Mouse (Mus musculus) fat pad, adult 2 months (tissue): ENCODE results near the gene Prkaa1.
"Not testable (repeated sequence)": the region's sequence is repeated elsewhere in the genome, so short reads cannot be mapped to it uniquely, and the experiment has no call there.

Experiments used
- DNase-seq: peaks from one replicate; pipeline ENCODE4 v3.0.0-alpha.2; 2011; ENCODE audit warnings: low read depth, low spot score; ENCODE audit errors: extremely low read depth

Gene Prkaa1

GRCm38 (mm10) chr15:5165121-5165773 lies 21.6 kb downstream of the Prkaa1 start:
- no peak for DNase-seq

- no peak for DNase-seq
Measured at GRCm38 (mm10) chr15:5173217-5173820, 29.7 kb downstream of the Prkaa1 start.

- no peak for DNase-seq
Measured at GRCm38 (mm10) chr15:5184668-5185330, 41.1 kb downstream of the Prkaa1 start.

- DNase-seq: no peak
Measured at GRCm38 (mm10) chr15:5185366-5186292, 42.0 kb downstream of the Prkaa1 start, which contains the start of gene Ttc33. Gene Ttc33 (plus strand): TSS chr15:5185525.

- no peak for DNase-seq
Measured at GRCm38 (mm10) chr15:5186293-5186675, 42.6 kb downstream of the Prkaa1 start.

- no peak for DNase-seq
Measured at GRCm38 (mm10) chr15:5187116-5187515, 43.5 kb downstream of the Prkaa1 start.

- DNase-seq: no peak
Measured at GRCm38 (mm10) chr15:5188029-5188428, 44.4 kb downstream of the Prkaa1 start.

- no peak for DNase-seq
Measured at GRCm38 (mm10) chr15:5189504-5190093, 45.9 kb downstream of the Prkaa1 start.

- no peak for DNase-seq
Measured at GRCm38 (mm10) chr15:5193833-5194232, 50.2 kb downstream of the Prkaa1 start.

GRCm38 (mm10) chr15:5194446-5194845 lies 50.8 kb downstream of the Prkaa1 start:
- no peak for DNase-seq

- DNase-seq: no peak
Measured at GRCm38 (mm10) chr15:5194931-5195330, 51.3 kb downstream of the Prkaa1 start.

- DNase-seq: no peak
Measured at GRCm38 (mm10) chr15:5195987-5196514, 52.4 kb downstream of the Prkaa1 start.

- no peak for DNase-seq
Measured at GRCm38 (mm10) chr15:5196691-5197090, 53.0 kb downstream of the Prkaa1 start.

GRCm38 (mm10) chr15:5205222-5205621 lies 61.6 kb downstream of the Prkaa1 start:
- DNase-seq: no peak

GRCm38 (mm10) chr15:5209116-5209515 lies 65.5 kb downstream of the Prkaa1 start:
- DNase-seq: no peak

- DNase-seq: no peak
Measured at GRCm38 (mm10) chr15:5220491-5220890, 76.8 kb downstream of the Prkaa1 start.

GRCm38 (mm10) chr15:5230746-5231145 lies 87.1 kb downstream of the Prkaa1 start:
- not testable (repeated sequence) for DNase-seq
